Mouse (Mus musculus) colon, adult 2 months (tissue): Measurements from ENCODE around the gene Fbln7. TPM values are rescaled to one million over a fixed set of nuclear protein-coding genes. Genes with fewer than 3 reads are reported as not detected.

Source experiments
- polyA plus RNA-seq: library from polyadenylated mRNA; depleted of rRNA; stranded (reverse); fragments of >200 nt; gene quantifications from 2 replicates; pipeline ENCODE4 v1.2.3, GENCODE M21; 2012; rRNA removed

Fbln7 gene
- 3.9 and 4.8 TPM in 2 replicates for polyA plus RNA-seq

GRCm38 (mm10) chr2:128862636-128863035, at the start of gene Fbln7:
Fbln7 (plus strand) TSS chr2:128862981.

GRCm38 (mm10) chr2:128817786-128818681, 44.7 kb upstream of the Fbln7 start, which contains the start of gene Tmem87b:
Tmem87b (plus strand) TSS chr2:128818118.

GRCm38 (mm10) chr2:128943538-128944528, 81.1 kb downstream of the Fbln7 start, which contains the start of gene Zc3h8:
Zc3h8 (minus strand) TSS chr2:128944077.

Other genes starting within 250 kb of the Fbln7 start
- gene Anapc1, start 175.6 kb upstream of the Fbln7 start, polyA plus RNA-seq: 28.7 and 33.2 TPM in 2 replicates
- 5.0 and 6.2 TPM in 2 replicates for gene Mertk, start 164.0 kb upstream of the Fbln7 start, polyA plus RNA-seq
- gene Tmem87b, start 44.9 kb upstream of the Fbln7 start, polyA plus RNA-seq: 15.0 and 15.2 TPM in 2 replicates
- 0.86 and 0.90 TPM in 2 replicates for gene Zc3h8, start 81.1 kb downstream of the Fbln7 start, polyA plus RNA-seq
- 0.44 and 0.84 TPM in 2 replicates for gene Zc3h6, start 104.4 kb downstream of the Fbln7 start, polyA plus RNA-seq
- gene Gm10762, start 104.7 kb downstream of the Fbln7 start, polyA plus RNA-seq: 2.3 and 3.2 TPM in 2 replicates
- 0.02 TPM in 2 replicates for gene Vinac1, start 185.2 kb downstream of the Fbln7 start, polyA plus RNA-seq
- gene Ttl, start 203.0 kb downstream of the Fbln7 start, polyA plus RNA-seq: 5.3 and 5.6 TPM in 2 replicates
- gene Polr1b, start 238.0 kb downstream of the Fbln7 start, polyA plus RNA-seq: 14.0 and 16.2 TPM in 2 replicates